Mouse (Mus musculus): Measurements from ENCODE around the gene Shisa7.
A peak's percentile ranks its signal among the peaks of the same experiment; 100 is the strongest.
"Not testable (repeated sequence)": the region's sequence is repeated elsewhere in the genome, so short reads cannot be mapped to it uniquely, and the experiment has no call there.

The Shisa7 gene

GRCm38 (mm10) chr7:4844245-4844916 is at the start of gene Shisa7:
Gene Shisa7, minus strand, starts transcription at chr7:4844696.
- no peak for DNase-seq

GRCm38 (mm10) chr7:4886680-4887079 is 42.2 kb upstream of the Shisa7 start:
- DNase-seq: no peak

DNA sequence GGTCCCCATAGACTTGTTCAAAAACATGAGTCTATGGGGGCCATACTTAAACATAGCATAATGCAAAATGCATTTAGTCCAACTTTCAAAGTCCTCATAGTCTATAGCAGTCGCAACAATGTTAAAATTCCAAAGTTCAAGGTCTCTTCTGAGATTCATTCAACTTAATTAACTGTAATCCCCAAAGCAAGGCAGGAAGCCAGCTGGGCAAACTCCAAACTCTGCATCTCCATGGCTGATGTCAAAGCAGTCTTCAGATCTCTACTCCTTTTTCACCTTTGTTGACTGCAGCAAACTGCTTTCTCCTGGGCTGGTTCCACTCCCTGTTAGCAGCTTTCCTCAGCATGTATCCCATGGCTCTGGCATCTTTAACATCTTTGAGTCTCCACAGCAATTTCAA is 34.5 kb upstream of the Shisa7 start:
- DNase-seq: not testable (repeated sequence)

DNA sequence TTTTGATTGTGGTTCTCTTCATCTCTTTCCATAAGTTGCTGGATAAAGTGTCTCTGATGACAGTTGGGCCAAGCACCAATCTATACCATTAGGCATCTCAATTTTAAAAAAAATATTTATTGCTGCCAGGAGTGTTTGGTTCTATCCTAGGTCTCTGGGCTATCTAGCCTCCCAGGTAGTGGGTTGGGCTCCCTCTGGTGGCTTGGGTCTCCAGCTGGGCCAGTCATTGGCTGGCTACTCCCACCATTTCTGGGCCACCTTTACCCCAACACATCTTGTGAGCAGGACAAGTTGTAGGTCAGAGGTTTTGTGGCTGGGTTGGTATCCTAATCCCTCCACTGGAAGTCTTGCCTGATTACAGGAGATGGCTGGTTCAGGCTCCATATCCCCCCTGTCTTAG is 33.7 kb upstream of the Shisa7 start:
- DNase-seq: no peak

DNA sequence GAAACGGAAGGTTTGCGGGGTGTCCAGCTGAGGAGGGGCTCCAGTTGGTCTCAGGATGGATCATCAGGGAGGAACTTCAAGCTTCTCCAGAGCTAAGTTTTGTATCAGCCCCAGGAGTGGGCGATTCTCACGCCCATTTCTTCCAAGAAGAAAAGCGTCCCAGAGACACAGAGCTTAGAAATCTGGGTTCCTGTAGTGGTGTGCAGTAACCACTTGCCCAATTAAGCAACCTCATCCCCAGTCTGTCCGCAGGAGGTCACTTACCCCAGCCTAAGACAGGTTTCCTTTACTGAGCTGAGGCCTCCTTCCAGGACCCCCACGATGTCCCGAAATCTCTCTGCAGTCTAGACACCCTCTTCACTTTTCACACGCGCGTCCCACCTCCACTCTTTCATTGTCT is 32.7 kb upstream of the Shisa7 start:
- DNase-seq: no peak

- DNase-seq: peak; percentile 82
These were observed 32.3 kb upstream of the Shisa7 start, which contains the start of gene Isoc2a for GRCm38 (mm10) chr7:4876753-4877221. Gene Isoc2a, plus strand, starts transcription at chr7:4877153.

GRCm38 (mm10) chr7:4870133-4870532 is 25.6 kb upstream of the Shisa7 start, which contains the start of gene Isoc2b:
Gene Isoc2b, minus strand, starts transcription at chr7:4870258.
- DNase-seq: no peak

- DNase-seq: no peak
These were observed 22.2 kb upstream of the Shisa7 start for GRCm38 (mm10) chr7:4866631-4867180.

DNA sequence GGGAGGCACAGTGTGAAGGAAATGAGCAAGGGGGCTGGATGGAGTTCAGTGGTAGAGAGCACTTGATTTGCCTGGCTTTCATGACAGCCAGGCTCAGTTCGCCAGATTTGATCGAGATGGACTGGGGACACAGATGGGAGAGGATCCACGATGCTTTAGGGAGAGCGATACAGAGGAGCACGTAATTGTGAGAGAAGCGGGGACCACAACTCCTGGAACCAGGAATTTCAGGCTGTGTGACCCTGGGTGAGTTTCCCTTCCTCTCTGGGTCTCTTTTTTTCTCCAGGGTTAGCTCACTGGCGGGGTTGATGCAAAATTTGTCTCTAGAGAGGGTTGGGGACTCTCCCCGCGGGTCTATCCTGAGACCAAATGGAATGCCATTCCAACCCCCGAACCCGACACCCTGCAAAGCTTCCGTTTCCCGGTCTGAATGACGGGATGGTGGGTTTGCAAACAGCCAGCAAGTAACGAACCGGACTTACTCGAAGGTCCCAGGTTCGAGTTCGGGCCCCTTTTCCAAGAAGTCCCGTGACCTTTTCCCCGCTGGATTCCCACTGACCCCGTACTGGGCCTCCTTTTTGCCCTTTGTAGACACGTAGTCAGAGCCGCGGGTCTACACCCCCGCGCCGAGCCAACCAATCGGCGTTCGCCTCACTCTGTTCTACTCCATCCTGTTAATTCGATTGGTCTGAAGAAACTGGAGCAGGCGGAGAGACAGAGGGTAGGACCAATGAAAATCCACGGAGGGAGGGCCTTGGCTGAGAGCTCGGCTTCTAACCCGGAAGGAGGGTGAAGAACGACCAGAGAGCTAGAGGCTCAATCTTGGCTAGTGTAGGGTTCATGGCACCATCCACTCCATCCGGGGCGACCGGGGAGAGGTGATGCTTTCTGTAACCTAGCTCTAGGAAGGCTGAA is 21.3 kb upstream of the Shisa7 start:
- peak; percentile 95 for DNase-seq

GRCm38 (mm10) chr7:4865090-4865489 is 20.6 kb upstream of the Shisa7 start:
- DNase-seq: no peak

DNA sequence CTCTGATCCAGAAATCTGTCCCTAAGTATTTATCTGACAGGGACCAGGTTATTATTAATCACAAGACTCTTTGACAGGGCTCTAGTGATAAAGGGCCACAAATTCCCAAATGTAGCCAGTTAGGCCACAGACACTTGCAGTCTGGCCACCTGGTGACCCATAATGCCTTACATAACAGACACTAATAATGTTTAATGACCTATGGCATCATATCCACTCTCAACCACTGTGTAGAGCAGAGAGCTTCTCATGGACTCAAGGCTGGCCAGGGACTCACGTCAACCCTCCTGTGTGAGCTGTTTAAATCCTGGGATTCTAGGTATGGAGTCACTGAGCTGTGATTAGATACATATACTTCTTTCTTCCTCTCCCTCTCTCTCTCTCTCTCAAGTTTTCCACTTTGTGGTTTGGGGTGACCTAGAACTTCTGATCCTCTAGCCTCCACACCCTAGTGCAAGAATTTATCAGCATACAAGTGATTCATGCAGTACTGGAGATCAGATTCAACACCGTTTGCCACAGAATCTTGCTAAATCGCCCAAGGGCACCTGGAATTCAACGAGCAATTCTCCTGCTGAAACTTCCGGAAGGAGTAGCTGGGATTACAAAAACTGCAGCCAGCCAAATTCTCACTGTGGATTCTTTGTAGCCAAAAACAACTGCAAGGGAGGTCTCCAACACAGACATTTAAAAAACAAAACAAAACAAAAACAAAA is 19.8 kb upstream of the Shisa7 start:
- DNase-seq: no peak

- no peak for DNase-seq
These were observed 19.1 kb upstream of the Shisa7 start for GRCm38 (mm10) chr7:4863541-4864080.

DNA sequence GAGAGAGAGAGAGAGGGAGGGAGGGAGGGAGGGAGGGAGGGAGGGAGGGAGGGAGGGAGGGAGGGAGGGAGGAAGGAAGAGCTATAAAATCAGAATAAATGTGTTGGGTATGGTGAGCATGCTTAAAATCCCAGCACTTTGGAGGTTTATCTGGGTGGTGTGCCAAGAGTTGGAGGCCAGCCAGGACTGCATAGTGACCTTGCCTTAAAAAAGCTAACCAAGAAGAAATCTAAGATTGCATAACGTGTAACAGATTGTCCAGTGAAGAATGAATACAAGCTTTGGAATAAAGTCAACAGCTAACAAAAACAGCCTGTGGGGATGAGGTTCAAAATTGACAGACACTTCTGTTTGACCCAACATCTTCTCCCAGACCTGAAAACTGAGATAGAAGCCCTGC is 18.5 kb upstream of the Shisa7 start:
- no peak for DNase-seq

GRCm38 (mm10) chr7:4860926-4861325 is 16.4 kb upstream of the Shisa7 start:
- DNase-seq: not testable (repeated sequence)

GRCm38 (mm10) chr7:4859418-4859978 is 15.0 kb upstream of the Shisa7 start:
- DNase-seq: no peak

DNA sequence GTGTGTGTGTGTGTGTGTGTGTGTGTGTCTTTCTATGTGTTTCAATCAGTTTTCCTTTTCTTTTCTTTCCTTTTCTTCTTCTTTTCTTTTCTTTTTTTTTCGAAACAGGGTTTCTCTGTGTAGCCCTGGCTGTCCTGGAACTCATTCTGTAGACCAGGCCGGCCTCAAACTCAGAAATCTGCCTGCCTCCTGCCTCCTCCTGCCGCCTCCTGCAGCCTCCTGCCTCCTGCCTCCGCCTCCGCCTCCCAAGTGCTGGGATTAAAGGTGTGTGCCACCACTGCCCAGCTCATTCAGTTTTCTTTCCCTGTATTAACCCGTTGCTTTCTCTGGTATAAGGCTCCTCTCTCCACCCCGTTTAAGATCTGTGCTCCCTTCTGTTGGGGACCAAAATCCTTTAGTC is 12.8 kb upstream of the Shisa7 start:
- no peak for DNase-seq

- no peak for DNase-seq
These were observed 12.0 kb upstream of the Shisa7 start for GRCm38 (mm10) chr7:4856508-4856907.

DNA sequence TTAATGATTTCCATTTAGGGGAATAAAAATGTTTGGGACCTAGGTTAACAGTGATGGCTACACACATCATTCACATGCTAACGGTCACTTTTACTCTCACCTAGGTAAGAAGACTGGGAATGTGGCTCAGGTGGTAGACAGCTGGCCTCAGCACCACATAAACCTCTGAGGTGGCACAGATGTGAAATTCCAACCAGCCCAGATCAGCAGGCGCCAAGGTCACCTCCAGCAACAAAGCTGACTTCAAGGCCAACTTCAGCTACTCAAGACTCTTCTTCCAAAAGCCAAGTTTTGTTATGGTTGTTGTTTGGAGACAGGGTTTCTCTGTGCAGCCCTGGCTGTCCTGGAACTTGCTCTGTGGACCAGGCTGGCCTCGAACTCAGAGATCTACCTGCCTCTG is 9.1 kb upstream of the Shisa7 start:
- no peak for DNase-seq

GRCm38 (mm10) chr7:4851315-4851688 is 6.8 kb upstream of the Shisa7 start:
- no peak for DNase-seq

- no peak for DNase-seq
These were observed 6.3 kb upstream of the Shisa7 start for GRCm38 (mm10) chr7:4850621-4851314.

DNA sequence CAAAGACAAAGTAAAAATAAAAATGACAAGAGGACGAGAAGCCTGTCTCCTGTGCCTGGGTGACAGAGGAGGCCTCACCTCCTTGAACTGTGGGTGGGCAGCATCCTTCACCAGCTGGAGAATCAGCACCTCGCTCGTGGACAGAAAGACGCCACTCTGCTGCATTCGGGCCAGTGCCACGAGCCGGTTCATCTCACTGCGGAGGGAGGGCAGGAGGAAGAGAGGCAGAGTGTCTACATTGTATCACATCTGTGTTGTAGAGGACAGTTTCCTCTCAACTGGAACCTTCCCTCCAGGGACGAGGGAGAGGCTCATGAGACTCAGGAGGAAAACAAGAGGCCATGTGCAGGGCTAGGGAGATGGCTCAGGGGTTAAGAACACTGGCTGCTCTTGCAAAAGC is 4.9 kb upstream of the Shisa7 start:
- no peak for DNase-seq

DNA sequence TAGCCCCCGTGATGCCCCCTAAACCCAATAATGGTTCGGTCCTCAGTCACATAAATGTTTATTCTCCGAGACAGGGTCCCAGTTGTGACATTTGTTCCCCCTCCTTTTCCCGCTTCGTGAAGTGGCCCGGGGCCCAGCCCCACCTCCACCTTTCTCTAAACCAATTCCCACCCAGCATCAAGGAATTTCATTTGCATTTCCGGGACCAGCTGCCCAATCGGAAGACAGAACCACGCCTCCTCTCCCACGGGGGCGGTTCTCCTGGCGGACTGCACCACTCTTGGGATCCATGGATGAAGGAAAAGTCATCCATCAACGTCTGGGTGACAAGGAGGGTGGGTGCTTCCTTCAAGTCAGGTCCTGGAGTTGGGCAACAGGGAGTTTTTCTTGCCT is 417 bp upstream of the Shisa7 start:
- peak; percentile 92 for DNase-seq

All from right cerebral cortex, postnatal 25 days (tissue).